Mouse (Mus musculus): ENCODE measurements around the gene Slc25a53. TPM values are rescaled to one million over a fixed set of nuclear protein-coding genes. Genes with fewer than 3 reads are reported as not detected.
"Not testable (repeated sequence)": the region's sequence is repeated elsewhere in the genome, so short reads cannot be mapped to it uniquely, and the experiment has no call there.

Slc25a53 gene
- polyA plus RNA-seq, 1 experiment from 2014 or later = 2.6 TPM

DNA sequence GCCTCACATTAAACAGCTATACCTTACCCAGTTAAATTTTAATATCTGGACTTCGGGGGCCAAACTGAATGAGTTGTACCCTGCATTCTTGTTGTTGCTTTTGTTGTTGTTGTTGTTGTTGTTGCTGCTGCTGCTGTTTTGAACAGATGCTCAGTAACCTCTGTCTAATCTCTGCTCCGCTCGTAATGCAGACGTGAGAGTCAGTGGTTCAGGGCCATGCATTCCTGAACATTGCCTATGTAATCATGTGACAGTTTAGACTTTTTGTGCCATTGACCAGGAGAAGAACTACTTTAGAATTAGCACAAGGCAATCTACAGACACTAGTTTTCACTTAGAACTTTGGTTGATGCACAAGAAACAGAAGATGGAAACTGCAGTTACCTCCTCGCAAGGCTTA lies 79.8 kb downstream of the Slc25a53 start:
- not testable (repeated sequence) for H3K9ac ChIP-seq; H3K9me3 ChIP-seq (replicated peaks); H3K4me1 ChIP-seq (replicated peaks); H3K4me3 ChIP-seq (replicated peaks); H3K36me3 ChIP-seq; H3K27ac ChIP-seq; DNase-seq; H3K4me2 ChIP-seq; H3K27me3 ChIP-seq; ATAC-seq (ENCODE audit: low read depth)
- WGBS (ENCODE audit: insufficient replicate concordance) = 62% methylated on average over 5 of the region's 5 CpGs

DNA sequence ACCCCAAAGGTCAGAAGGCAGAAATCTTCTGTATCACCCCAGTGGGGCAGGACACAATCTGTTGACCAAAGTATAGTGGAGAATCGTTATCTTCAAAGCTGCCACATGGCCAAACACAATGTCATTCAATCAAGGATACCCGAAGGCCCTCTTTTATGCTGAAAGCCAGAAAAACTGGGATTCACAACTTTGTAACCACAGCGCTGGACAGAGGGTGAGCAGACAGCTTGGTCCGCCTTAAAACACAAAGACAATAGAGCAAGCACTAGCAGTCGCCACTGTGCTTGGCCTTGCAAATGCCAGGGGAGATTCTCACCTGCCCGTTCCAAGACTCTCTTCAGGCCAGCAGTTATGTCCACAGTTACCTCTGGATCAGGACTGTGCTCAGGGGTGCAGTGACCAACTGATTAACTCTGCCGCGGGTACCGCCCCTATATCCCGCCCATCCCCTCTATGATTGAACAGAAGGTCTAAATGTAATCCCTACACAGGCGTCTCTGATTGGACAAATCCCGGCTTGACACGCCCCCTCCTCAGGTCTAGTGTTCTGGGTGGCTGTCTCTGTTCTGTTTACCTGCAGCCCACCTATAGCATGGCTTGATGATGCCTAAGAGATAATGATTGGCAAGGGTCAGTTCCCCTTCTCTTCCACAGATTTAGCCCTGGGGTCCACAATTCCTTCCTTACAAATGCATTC lies 80.4 kb downstream of the Slc25a53 start:
- not testable (repeated sequence) for H3K36me3 ChIP-seq; H3K4me3 ChIP-seq (replicated peaks); H3K27me3 ChIP-seq; H3K4me1 ChIP-seq (replicated peaks); H3K4me2 ChIP-seq; DNase-seq; H3K9me3 ChIP-seq (replicated peaks); H3K9ac ChIP-seq; H3K27ac ChIP-seq
- WGBS (ENCODE audit: insufficient replicate concordance) = 22% methylated on average over 13 of the region's 13 CpGs
- ATAC-seq (ENCODE audit: low read depth) = peak; percentile 75; the same call in 1 of the 2 replicates

- Histone ChIP-seq H3K36me3 (no peaks in the 10 kb centered on the region), H3K9ac (no peak overlapping the region), H3K27me3 (no peaks in the 10 kb centered on the region), H3K9me3 (replicated peaks) (no peaks in the 10 kb centered on the region), H3K4me1 (replicated peaks) (no peaks in the 10 kb centered on the region), H3K4me3 (replicated peaks) (no peak overlapping the region), H3K27ac (no peak overlapping the region), H3K4me2 (no peak overlapping the region)
- 17% methylated on average over 3 of the region's 3 CpGs for WGBS (ENCODE audit: insufficient replicate concordance)
- no peak for DNase-seq
- no peak for ATAC-seq (ENCODE audit: low read depth)
Observed at GRCm38 (mm10) chrX:136937985-136938384, 100.1 kb downstream of the Slc25a53 start.

Other genes starting within 250 kb of the Slc25a53 start
- 0.40 and 0.59 TPM in 2 replicates for gene Plp1, start 215.6 kb downstream of the Slc25a53 start, polyA plus RNA-seq (2015; fragmentation: Nextera tagmentation; extraction: Ambion mirVana)
- not detected in 2 replicates for gene Rab9b, start 169.5 kb downstream of the Slc25a53 start, polyA plus RNA-seq (2015; fragmentation: Nextera tagmentation; extraction: Ambion mirVana)
- gene H2bfm, start 111.0 kb downstream of the Slc25a53 start, polyA plus RNA-seq (2015; fragmentation: Nextera tagmentation; extraction: Ambion mirVana) = not detected in 2 replicates
- 6.3 and 10.6 TPM in 2 replicates for gene Tmsb15b2, start 62.8 kb downstream of the Slc25a53 start, polyA plus RNA-seq (2015; fragmentation: Nextera tagmentation; extraction: Ambion mirVana)
- 0.43 TPM in 1 of 2 replicates, not detected in the other for gene Tmsb15l, start 61.4 kb downstream of the Slc25a53 start, polyA plus RNA-seq (2015; fragmentation: Nextera tagmentation; extraction: Ambion mirVana)
- gene Tmsb15b1, start 61.4 kb downstream of the Slc25a53 start, polyA plus RNA-seq (2015; fragmentation: Nextera tagmentation; extraction: Ambion mirVana) = 3.7 and 4.5 TPM in 2 replicates
- 0.42 and 0.44 TPM in 2 replicates for gene Zcchc18, start 45.1 kb downstream of the Slc25a53 start, polyA plus RNA-seq (2015; fragmentation: Nextera tagmentation; extraction: Ambion mirVana)
- gene Fam199x, start 11.3 kb upstream of the Slc25a53 start, polyA plus RNA-seq (2015; fragmentation: Nextera tagmentation; extraction: Ambion mirVana) = 1.2 and 1.5 TPM in 2 replicates
- not detected in 2 replicates for gene Esx1, start 83.8 kb upstream of the Slc25a53 start, polyA plus RNA-seq (2015; fragmentation: Nextera tagmentation; extraction: Ambion mirVana)